Mouse (Mus musculus) Muller cell, postnatal 12 days (primary cell): ENCODE data around the gene Btbd9.

Experiments used
- DNase-seq: peaks from one replicate; pipeline ENCODE4 v3.0.0-alpha.2; 2015; ENCODE audit errors: inconsistent ontology term

The Btbd9 gene

GRCm38 (mm10) chr17:30205062-30205825 lies 371.0 kb downstream of the Btbd9 start:
- DNase-seq: no peak

GRCm38 (mm10) chr17:30200283-30200682 lies 376.0 kb downstream of the Btbd9 start:
- DNase-seq: no peak

- DNase-seq: peak; percentile 41
Measured at GRCm38 (mm10) chr17:30199374-30200247, 376.7 kb downstream of the Btbd9 start.

DNA sequence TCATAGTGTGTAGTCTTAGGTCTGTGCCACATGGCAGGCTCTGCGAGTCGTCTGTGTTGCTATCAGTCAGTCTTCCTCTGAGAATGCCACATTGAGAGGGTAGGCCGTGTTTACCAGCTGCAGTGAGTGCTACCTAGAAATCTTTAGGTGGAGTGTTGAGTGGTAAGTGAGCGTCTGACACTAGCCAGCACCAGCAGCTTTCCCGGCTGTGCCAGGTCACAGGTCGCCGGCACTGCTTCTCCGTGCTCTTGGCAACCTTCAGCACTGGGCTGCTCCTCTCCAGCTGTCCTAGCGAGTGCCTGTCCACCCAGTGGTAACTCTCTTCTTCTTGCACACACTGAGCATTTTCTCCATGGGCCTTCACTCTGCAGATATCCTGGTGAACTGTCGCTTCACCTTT lies 377.9 kb downstream of the Btbd9 start:
- DNase-seq: no peak

- no peak for DNase-seq
Measured at GRCm38 (mm10) chr17:30197280-30198030, 378.8 kb downstream of the Btbd9 start.

DNA sequence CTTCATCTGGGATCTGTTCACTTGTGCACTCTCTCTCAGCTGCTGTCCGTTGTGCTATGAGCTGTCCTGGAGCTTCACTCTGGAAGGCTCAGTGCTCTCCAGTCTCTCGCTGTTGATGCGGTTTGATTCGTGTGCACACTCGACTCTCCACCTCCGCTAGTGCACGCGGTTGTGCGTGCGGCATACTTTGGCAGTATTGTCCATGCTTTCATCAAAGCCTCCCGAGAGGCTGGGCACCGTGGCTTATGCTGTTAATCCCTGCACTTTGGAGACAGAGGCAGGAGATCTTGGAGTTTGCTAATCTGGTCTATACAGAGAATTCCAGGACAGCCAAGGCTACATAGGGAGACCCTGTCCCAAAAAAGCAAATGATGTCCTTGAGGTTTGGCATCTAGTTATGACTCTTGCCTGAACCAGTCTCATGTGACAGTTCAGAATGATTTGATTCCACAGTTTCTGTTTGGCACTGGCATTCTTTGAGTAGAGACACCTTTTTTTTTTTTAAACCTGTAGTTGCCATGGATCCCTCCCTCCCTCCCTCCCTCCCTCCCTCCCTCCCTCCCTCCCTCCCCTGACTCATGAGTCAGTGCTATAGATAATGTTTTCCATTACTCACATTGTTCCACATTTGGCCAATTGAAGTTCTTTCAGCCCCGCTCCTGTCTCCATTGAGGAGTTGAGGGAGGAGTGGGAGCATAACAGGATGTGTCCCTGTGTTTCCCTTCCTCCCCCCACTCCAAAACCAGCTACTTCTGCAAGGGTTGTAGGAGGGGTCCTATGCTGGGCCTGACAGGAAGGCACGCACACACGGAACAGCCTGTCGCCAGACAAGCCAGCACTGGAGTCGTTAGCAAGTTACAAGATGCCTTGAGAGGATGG lies 379.6 kb downstream of the Btbd9 start:
- DNase-seq: peak; percentile 54

GRCm38 (mm10) chr17:30195591-30196183 lies 380.6 kb downstream of the Btbd9 start:
- DNase-seq: no peak

DNA sequence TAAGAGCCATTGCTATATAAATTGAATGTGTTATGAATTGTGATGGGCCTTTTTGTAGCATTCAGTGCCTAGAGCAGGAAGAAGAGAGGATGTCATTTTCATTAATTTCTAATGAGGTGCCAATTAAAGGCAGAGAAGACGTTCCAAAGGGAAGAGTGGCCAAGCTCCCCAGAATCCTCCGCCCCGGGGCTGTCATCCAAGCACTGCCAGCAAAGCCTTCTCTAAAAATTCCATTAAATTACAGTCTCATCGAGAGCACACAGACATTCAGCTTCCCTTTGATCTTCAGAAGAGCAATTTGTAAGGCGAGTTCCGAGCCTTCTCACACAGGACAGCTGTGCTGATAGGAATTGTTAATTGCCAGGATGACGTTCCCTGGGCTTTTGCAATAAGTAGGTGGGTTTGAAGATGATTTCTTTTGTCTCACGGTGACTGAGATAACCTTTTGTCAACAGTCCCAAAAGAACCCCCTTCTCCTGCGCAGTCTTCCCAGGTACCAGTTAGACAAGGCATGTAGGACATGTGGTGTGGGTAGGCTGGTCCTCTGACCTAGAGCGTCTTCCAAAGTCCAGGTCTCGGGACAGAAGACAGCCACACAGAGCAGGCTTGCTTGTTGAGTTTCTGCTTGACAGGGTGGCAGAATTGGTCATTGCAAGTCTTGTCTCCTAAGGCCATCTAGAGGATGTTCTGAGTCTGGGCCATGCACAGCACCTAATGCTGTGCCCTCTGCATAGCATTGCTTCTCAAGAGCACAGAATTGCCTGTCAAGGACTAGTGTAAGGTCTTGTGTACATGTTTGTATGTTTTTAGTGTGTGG lies 381.5 kb downstream of the Btbd9 start:
- DNase-seq: peak; percentile 88

DNA sequence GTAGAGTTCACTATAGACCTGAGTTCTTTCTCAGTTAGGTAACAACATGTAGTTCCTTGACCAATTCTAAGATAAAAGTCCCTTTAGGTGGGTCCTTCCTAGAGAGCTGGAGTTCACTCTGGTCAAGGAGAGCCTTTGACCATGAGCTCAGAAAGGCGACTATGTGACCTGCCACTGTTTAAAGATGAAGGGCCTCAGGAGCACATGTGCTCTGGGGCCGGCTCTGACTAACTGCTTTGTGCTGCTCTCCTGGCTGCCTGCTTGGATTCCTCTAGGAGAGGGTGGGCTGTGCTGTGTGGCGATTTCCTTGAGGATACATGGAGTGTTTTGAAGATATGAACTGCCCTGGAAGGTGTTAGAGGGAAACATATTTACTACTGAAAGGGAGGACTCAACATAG lies 382.2 kb downstream of the Btbd9 start:
- no peak for DNase-seq

- DNase-seq: no peak
Measured at GRCm38 (mm10) chr17:30193615-30194014, 382.7 kb downstream of the Btbd9 start.

GRCm38 (mm10) chr17:30192416-30193005 lies 383.8 kb downstream of the Btbd9 start:
- no peak for DNase-seq

GRCm38 (mm10) chr17:30191097-30191640 lies 385.1 kb downstream of the Btbd9 start:
- no peak for DNase-seq

DNA sequence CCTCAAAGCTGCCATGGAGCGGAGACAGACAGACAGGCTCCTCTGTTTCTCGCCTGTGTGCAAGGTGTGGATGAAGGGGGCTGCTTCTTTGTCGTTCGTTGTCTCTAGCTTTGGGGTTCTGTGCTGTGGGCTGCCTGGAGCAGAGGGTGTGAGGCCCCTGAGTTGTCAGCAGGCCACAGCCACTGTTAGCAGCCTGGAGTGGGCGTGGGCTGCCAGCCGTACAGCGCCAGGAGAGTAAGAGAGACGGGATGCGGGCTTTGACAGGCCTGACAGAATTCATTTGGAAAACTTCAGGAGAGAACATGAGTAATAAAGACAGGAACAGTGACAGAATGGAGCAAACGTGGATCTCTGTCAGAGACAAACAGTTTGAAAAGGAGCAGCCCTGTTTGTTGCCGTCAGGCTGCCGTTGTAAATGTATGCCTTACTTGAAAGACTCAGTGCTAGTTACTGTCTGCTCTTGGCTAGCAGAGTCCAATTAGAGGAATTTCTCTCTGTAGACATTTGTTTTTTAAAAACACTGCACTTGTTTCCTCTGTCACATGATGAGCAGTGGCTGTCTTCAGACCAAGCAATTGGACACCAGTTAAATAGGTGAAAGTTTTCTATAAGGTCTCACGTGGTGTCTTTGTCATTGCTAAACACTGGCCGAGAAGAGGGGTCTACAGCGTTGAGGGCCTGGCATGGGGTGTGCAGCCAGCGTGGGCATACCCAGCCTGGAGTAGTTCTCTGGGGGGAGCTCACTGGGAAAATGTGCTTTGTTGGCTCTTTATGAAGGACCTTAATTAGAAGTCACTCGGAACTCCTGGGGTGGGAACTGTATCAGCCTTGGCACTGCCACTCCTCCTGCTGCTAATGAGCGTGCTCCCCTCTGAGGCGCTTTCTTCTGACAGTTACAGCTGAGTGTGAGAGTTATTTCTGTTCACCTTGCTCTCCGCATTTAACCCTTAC lies 388.0 kb downstream of the Btbd9 start:
- DNase-seq: peak; percentile 84

GRCm38 (mm10) chr17:30187581-30187980 lies 388.7 kb downstream of the Btbd9 start:
- DNase-seq: no peak

- no peak for DNase-seq
Measured at GRCm38 (mm10) chr17:30187154-30187553, 389.1 kb downstream of the Btbd9 start.

DNA sequence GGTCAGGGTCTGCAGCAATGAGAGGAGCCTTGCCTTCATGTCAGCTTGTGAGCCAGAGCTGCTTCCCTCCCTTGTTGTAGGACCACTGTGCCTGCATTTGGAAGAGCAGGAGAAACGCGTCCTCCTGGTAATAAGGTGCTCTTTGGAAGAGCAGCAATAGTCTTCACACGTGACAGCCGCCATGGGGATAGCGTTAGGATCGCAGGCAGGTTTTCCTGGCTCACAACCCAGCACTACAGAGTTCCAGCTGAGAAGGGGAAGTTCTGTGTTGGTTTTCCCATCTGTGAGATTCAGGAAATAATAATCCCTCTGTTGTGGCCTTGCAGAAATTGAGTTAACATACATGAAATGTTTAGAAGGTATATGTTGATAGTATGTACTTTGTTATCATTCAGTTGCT lies 392.7 kb downstream of the Btbd9 start:
- DNase-seq: no peak

DNA sequence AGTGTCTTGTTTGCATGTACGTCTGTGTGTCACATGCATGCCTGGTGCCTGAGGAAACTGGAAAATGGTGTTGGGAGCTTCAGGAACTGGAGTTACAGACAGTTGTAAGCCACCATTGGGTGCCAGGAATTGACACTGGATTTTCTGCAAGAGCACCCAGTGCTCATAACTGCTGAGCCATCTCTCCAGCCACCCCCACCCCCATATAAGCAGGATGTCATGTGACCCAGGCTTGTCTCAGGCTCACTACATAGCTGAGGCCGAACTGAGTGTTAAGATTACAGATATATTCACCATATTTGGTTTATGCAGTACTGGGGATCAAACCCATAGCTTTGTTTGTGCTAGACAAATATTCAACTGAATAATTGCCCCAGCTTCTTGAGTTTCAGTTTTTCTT lies 394.2 kb downstream of the Btbd9 start:
- no peak for DNase-seq

- no peak for DNase-seq
Measured at GRCm38 (mm10) chr17:30181554-30181953, 394.7 kb downstream of the Btbd9 start.
